In genomic region chr13:54765281-54766191, GRCm38 (mm10) we compare ENCODE assay signal across 7 mouse cellular contexts. TPM values are rescaled to one million over a fixed set of nuclear protein-coding genes. Genes with fewer than 3 reads are reported as not detected.
DNase-seq lines count a peak whose midpoint lies in the region; ATAC-seq lines count a peak whose summit lies in the region.

No protein-coding gene starts in this region.

- H3K4me1 ChIP-seq in lung, embryonic 16.5 days (replicated peaks; ENCODE audit: control insufficient read depth, insufficient read depth, low read length): no peaks in the 10 kb centered on the region
- H3K4me1 ChIP-seq in forebrain, embryonic 15.5 days: peaks cover 26% of the 10 kb centered on the region
- H3K4me1 ChIP-seq in midbrain, embryonic 10.5 days: peaks cover 27% of the 10 kb centered on the region

- no peaks in the 10 kb centered on the region for H3K36me3 ChIP-seq in lung, embryonic 16.5 days (ENCODE audit: control insufficient read depth, insufficient read depth, low read length)
- no peaks in the 10 kb centered on the region for H3K36me3 ChIP-seq in forebrain, embryonic 15.5 days
- no peaks in the 10 kb centered on the region for H3K36me3 ChIP-seq in midbrain, embryonic 10.5 days

- H3K4me2 ChIP-seq in lung, embryonic 16.5 days (ENCODE audit: low read depth, low read length): peak overlapping the region; percentile 29
- H3K4me2 ChIP-seq in forebrain, embryonic 15.5 days (replicated peaks): peak overlapping the region; percentile 91

- WGBS in lung, embryonic 16.5 days: 4% methylated on average over 44 of the region's 44 CpGs
- WGBS in forebrain, embryonic 15.5 days: 5% methylated on average over 44 of the region's 44 CpGs
- WGBS in midbrain, embryonic 10.5 days: 4% methylated on average over 44 of the region's 44 CpGs

- H3K27me3 ChIP-seq in lung, embryonic 16.5 days (ENCODE audit: control insufficient read depth, insufficient read depth, low read depth, low read length): peaks cover 45% of the 10 kb centered on the region
- peaks cover 23% of the 10 kb centered on the region for H3K27me3 ChIP-seq in forebrain, embryonic 15.5 days
- H3K27me3 ChIP-seq in midbrain, embryonic 10.5 days (ENCODE audit: low read depth, poor library complexity, severe bottlenecking): peaks cover 72% of the 10 kb centered on the region

- H3K4me3 ChIP-seq in lung, embryonic 16.5 days (ENCODE audit: low read length): peak overlapping the region; percentile 23; the same call in 1 of the 2 replicates
- peak overlapping the region; percentile 54 for H3K4me3 ChIP-seq in forebrain, embryonic 15.5 days
- H3K4me3 ChIP-seq in midbrain, embryonic 10.5 days: peak overlapping the region; percentile 60

- no peak overlapping the region for H3K9ac ChIP-seq in lung, embryonic 16.5 days (ENCODE audit: low read length)
- H3K9ac ChIP-seq in forebrain, embryonic 15.5 days (replicated peaks): peak overlapping the region; percentile 62

- no peak for ATAC-seq in lung, embryonic 16.5 days (ENCODE audit: low read depth)
- peak; percentile 42 for ATAC-seq in forebrain, embryonic 15.5 days (replicated peaks)

- DNase-seq in lung, postnatal 14 days: no peak
- peak; percentile 82 for DNase-seq in cerebellum, adult 9-11 months
- DNase-seq in midbrain, embryonic 10.5 days (ENCODE audit: low spot score): no peak
- DNase-seq in retina, postnatal 1 day: no peak
- DNase-seq in kidney, adult 11 months: no peak

- no peak overlapping the region for H3K27ac ChIP-seq in lung, embryonic 16.5 days (ENCODE audit: low read length)
- peak overlapping the region; percentile 55; the same call in 1 of the 2 replicates for H3K27ac ChIP-seq in forebrain, embryonic 15.5 days (replicated peaks)
- H3K27ac ChIP-seq in midbrain, embryonic 10.5 days (replicated peaks): peak overlapping the region; percentile 24; the same call in 1 of the 2 replicates

- no peaks in the 10 kb centered on the region for H3K9me3 ChIP-seq in lung, embryonic 16.5 days (ENCODE audit: control insufficient read depth, low read length)
- H3K9me3 ChIP-seq in forebrain, embryonic 15.5 days: no peaks in the 10 kb centered on the region
- H3K9me3 ChIP-seq in midbrain, embryonic 10.5 days (replicated peaks): no peaks in the 10 kb centered on the region

RNA-seq across cellular contexts. Expression of gene Sncb, which starts 0.9 kb away (rescaled TPM):
- polyA plus RNA-seq in lung, embryonic 16.5 days (2015; fragmentation: Nextera tagmentation; extraction: Ambion mirVana): 0.31 TPM in 1 of 2 replicates, not detected in the other
- 23.3 and 25.0 TPM in 2 replicates for polyA plus RNA-seq in forebrain, embryonic 15.5 days (2015; fragmentation: Nextera tagmentation; extraction: Ambion mirVana)
- 1.5 TPM in 2 replicates for polyA plus RNA-seq in midbrain, embryonic 10.5 days (2016; fragmentation: Nextera tagmentation; extraction: Ambion mirVana)

RNA-seq across cellular contexts. Expression of gene Gprin1, which starts 15.9 kb away (rescaled TPM):
- polyA plus RNA-seq in lung, embryonic 16.5 days (2015; fragmentation: Nextera tagmentation; extraction: Ambion mirVana): 0.05 and 0.16 TPM in 2 replicates
- polyA plus RNA-seq in forebrain, embryonic 15.5 days (2015; fragmentation: Nextera tagmentation; extraction: Ambion mirVana): 15.6 and 22.5 TPM in 2 replicates
- polyA plus RNA-seq in midbrain, embryonic 10.5 days (2016; fragmentation: Nextera tagmentation; extraction: Ambion mirVana): 0.88 and 1.1 TPM in 2 replicates

RNA-seq across cellular contexts. Expression of gene Eif4e1b, which starts 18.3 kb away (rescaled TPM):
- polyA plus RNA-seq in lung, embryonic 16.5 days (2015; fragmentation: Nextera tagmentation; extraction: Ambion mirVana): not detected in 2 replicates
- polyA plus RNA-seq in forebrain, embryonic 15.5 days (2015; fragmentation: Nextera tagmentation; extraction: Ambion mirVana): not detected in 2 replicates
- not detected in 2 replicates for polyA plus RNA-seq in midbrain, embryonic 10.5 days (2016; fragmentation: Nextera tagmentation; extraction: Ambion mirVana)

RNA-seq across cellular contexts. Expression of gene Tspan17, which starts 23.6 kb away (rescaled TPM):
- polyA plus RNA-seq in lung, embryonic 16.5 days (2015; fragmentation: Nextera tagmentation; extraction: Ambion mirVana): 19.6 and 21.0 TPM in 2 replicates
- 20.5 and 22.9 TPM in 2 replicates for polyA plus RNA-seq in forebrain, embryonic 15.5 days (2015; fragmentation: Nextera tagmentation; extraction: Ambion mirVana)
- polyA plus RNA-seq in midbrain, embryonic 10.5 days (2016; fragmentation: Nextera tagmentation; extraction: Ambion mirVana): 12.9 and 20.6 TPM in 2 replicates
